Mouse (Mus musculus) liver, adult (tissue): Measurements from ENCODE around the gene Ptprs.

Source experiments
- GATA4 ChIP-seq: IDR thresholded peaks from 2 replicates; pipeline ENCODE4 v1.6.1; 2014; ENCODE audit warnings: mild to moderate bottlenecking, low read length; ENCODE audit not compliant: insufficient replicate concordance

The Ptprs gene

GRCm38 (mm10) chr17:56365791-56366673, 110.3 kb downstream of the Ptprs start:
- TF ChIP-seq GATA4, result no peak
